Mouse (Mus musculus): ENCODE measurements at regions not wholly inside any gene's neighbourhood (a gene's known extent, or its start where the extent isn't known, plus 50 kb on each side); places are given as distances from the start of the nearest gene placed in this dataset.

GRCm38 (mm10) chr2:133362693-133363443 lies 189.1 kb upstream of the Bmp2 start:
- no peak for DNase-seq (ENCODE audit: extremely low read depth, low read depth, low spot score)

- no peak for DNase-seq (ENCODE audit: extremely low read depth, low read depth, low spot score)
Observed at GRCm38 (mm10) chr2:133371490-133372215, 180.3 kb upstream of the Bmp2 start.

GRCm38 (mm10) chr2:133373543-133373942 lies 178.4 kb upstream of the Bmp2 start:
- no peak for DNase-seq (ENCODE audit: extremely low read depth, low read depth, low spot score)

GRCm38 (mm10) chr2:133381054-133381453 lies 170.9 kb upstream of the Bmp2 start:
- no peak for DNase-seq (ENCODE audit: extremely low read depth, low read depth, low spot score)

GRCm38 (mm10) chr2:133383135-133383920 lies 168.6 kb upstream of the Bmp2 start:
- DNase-seq (ENCODE audit: extremely low read depth, low read depth, low spot score) = no peak

- DNase-seq (ENCODE audit: extremely low read depth, low read depth, low spot score) = no peak
Observed at GRCm38 (mm10) chr2:133385297-133385696, 166.7 kb upstream of the Bmp2 start.

- DNase-seq (ENCODE audit: extremely low read depth, low read depth, low spot score) = no peak
Observed at GRCm38 (mm10) chr2:133387349-133387748, 164.6 kb upstream of the Bmp2 start.

GRCm38 (mm10) chr2:133392298-133392697 lies 159.7 kb upstream of the Bmp2 start:
- peak; percentile 49 for DNase-seq (ENCODE audit: extremely low read depth, low read depth, low spot score)

- DNase-seq (ENCODE audit: extremely low read depth, low read depth, low spot score) = no peak
Observed at GRCm38 (mm10) chr2:133397566-133397965, 154.4 kb upstream of the Bmp2 start.

- DNase-seq (ENCODE audit: extremely low read depth, low read depth, low spot score) = no peak
Observed at GRCm38 (mm10) chr2:133399059-133399690, 152.8 kb upstream of the Bmp2 start.

- DNase-seq (ENCODE audit: extremely low read depth, low read depth, low spot score) = no peak
Observed at GRCm38 (mm10) chr2:133400963-133401362, 151.0 kb upstream of the Bmp2 start.

GRCm38 (mm10) chr2:133416990-133417581 lies 134.9 kb upstream of the Bmp2 start:
- DNase-seq (ENCODE audit: extremely low read depth, low read depth, low spot score) = no peak

- no peak for DNase-seq (ENCODE audit: extremely low read depth, low read depth, low spot score)
Observed at GRCm38 (mm10) chr2:133419686-133420303, 132.2 kb upstream of the Bmp2 start.

GRCm38 (mm10) chr2:133425538-133425937 lies 126.4 kb upstream of the Bmp2 start:
- no peak for DNase-seq (ENCODE audit: extremely low read depth, low read depth, low spot score)

- DNase-seq (ENCODE audit: extremely low read depth, low read depth, low spot score) = no peak
Observed at GRCm38 (mm10) chr2:133427039-133427438, 124.9 kb upstream of the Bmp2 start.

GRCm38 (mm10) chr2:133429369-133430062 lies 122.4 kb upstream of the Bmp2 start:
- DNase-seq (ENCODE audit: extremely low read depth, low read depth, low spot score) = no peak

- no peak for DNase-seq (ENCODE audit: extremely low read depth, low read depth, low spot score)
Observed at GRCm38 (mm10) chr2:133430741-133431438, 121.1 kb upstream of the Bmp2 start.

GRCm38 (mm10) chr2:133432141-133432813 lies 119.7 kb upstream of the Bmp2 start:
- no peak for DNase-seq (ENCODE audit: extremely low read depth, low read depth, low spot score)

All from fat pad, adult 2 months (tissue).